Mouse (Mus musculus): Measurements from ENCODE around the gene Sh3gl3.

Sh3gl3 gene

GRCm38 (mm10) chr7:82287242-82287641 is 113.6 kb downstream of the Sh3gl3 start:
- no peak for DNase-seq (ENCODE audit: extremely low spot score)

DNA sequence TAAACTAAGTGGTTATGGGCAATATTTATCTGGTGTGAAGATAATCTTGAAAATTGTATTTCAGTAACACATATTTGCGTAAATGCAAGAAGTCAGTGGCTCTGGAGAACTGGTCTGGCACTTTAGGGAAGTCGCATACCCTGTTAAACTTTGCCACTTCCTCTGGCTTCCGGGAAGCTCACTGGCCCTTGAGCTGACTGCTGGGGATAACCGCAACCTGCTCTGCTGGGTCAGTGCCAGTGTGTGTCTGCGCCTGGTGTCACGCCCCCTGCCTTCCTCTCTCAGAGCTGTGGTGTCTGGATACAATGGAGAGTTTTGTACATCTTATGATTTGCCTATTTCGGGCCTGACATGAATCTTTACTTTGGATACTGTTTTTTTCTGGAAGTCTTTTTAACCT is 119.8 kb downstream of the Sh3gl3 start:
- no peak for DNase-seq (ENCODE audit: extremely low spot score)

GRCm38 (mm10) chr7:82294083-82294482 is 120.4 kb downstream of the Sh3gl3 start:
- no peak for DNase-seq (ENCODE audit: extremely low spot score)

GRCm38 (mm10) chr7:82294611-82295010 is 121.0 kb downstream of the Sh3gl3 start:
- DNase-seq (ENCODE audit: extremely low spot score): no peak

DNA sequence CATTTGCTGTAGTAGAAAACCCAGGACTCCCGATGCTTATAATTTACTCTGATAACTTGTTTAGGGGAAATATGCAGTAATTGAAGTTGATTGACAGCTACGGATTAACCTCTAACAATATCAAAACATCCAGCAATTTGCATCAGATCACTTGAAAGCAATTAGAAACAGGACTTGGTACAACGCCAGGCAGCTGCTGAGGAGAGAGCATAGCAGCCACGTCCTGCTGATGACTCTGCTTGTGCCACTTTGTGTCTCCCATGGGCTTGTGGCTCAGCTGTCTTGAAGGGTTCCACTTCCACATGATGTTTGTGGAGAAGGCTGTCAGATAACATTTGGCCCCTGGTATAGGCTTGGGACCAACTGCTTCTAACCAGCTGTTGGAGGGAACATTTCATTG is 134.8 kb downstream of the Sh3gl3 start:
- no peak for DNase-seq (ENCODE audit: extremely low spot score)

DNA sequence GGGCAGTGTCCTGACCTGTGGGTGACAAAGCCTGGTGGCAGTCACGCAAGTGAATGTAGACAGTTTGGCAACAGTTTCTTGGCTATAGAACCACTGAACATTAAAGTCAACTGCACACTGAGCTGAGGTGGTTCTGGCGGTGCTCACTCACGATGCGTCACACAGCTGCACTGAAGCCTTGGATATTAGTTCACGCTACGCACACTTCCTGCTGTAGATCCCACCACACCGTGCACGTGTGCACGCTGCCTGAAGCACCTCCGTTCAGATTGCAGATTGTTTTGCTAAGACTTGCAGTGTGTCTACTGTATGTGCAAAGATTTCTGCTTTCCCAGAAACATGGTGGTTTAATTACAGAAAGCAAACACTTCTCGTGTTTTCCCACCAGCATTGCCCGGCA is 144.9 kb downstream of the Sh3gl3 start:
- no peak for DNase-seq (ENCODE audit: extremely low spot score)

DNA sequence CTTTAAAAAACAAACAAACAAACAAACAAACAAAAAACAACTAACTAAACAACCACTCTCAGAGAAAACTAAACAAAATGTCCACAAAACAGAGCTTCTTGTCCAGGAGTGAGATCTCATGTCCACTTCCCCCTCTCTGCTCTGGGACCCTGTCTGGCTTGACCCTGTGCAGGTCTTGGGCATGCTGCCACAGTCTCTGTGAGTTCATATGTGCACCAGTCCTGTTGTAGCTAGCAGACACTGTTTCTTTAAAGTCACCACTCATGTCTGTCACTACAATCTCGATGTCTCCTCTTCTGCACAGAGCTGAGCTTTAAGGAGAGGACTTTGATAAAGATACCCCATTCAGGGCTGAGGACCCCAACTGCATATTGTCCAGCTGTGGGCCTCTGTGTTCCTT is 153.0 kb downstream of the Sh3gl3 start:
- DNase-seq (ENCODE audit: extremely low spot score): no peak

- DNase-seq (ENCODE audit: extremely low spot score): no peak
Observed at GRCm38 (mm10) chr7:82327201-82327600, 153.6 kb downstream of the Sh3gl3 start.

GRCm38 (mm10) chr7:82327881-82328280 is 154.2 kb downstream of the Sh3gl3 start:
- no peak for DNase-seq (ENCODE audit: extremely low spot score)

GRCm38 (mm10) chr7:82329831-82330230 is 156.2 kb downstream of the Sh3gl3 start:
- DNase-seq (ENCODE audit: extremely low spot score): no peak

GRCm38 (mm10) chr7:82330860-82331259 is 157.2 kb downstream of the Sh3gl3 start:
- no peak for DNase-seq (ENCODE audit: extremely low spot score)

GRCm38 (mm10) chr7:82334000-82334399 is 160.4 kb downstream of the Sh3gl3 start:
- DNase-seq (ENCODE audit: extremely low spot score): no peak

- DNase-seq (ENCODE audit: extremely low spot score): peak; percentile 49
Observed at GRCm38 (mm10) chr7:82335211-82336121, 161.8 kb downstream of the Sh3gl3 start, which contains the start of gene Adamtsl3. Adamtsl3 (plus strand) TSS chr7:82335694.

- DNase-seq (ENCODE audit: extremely low spot score): no peak
Observed at GRCm38 (mm10) chr7:82336132-82336531, 162.5 kb downstream of the Sh3gl3 start.

DNA sequence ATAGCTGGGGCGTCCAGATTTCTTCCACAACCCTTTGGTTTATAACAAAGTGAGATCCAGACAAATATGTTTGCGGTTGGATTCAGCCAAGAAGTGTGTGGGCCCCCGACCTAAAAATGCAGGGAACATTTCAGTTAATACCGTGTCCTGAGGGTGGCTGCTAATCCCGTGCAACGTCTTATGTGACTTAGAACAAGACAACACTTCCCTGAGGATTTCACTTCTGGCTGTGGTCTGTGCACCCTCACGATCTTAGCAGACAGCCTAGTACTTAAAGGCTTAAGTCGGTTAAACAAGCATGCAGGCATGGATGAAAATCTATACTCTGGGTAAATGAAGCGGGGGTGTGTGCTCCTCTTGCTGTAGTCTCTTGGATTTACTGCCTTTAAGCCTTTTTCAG is 164.5 kb downstream of the Sh3gl3 start:
- DNase-seq (ENCODE audit: extremely low spot score): no peak

- DNase-seq (ENCODE audit: extremely low spot score): no peak
Observed at GRCm38 (mm10) chr7:82338532-82338931, 164.9 kb downstream of the Sh3gl3 start.

DNA sequence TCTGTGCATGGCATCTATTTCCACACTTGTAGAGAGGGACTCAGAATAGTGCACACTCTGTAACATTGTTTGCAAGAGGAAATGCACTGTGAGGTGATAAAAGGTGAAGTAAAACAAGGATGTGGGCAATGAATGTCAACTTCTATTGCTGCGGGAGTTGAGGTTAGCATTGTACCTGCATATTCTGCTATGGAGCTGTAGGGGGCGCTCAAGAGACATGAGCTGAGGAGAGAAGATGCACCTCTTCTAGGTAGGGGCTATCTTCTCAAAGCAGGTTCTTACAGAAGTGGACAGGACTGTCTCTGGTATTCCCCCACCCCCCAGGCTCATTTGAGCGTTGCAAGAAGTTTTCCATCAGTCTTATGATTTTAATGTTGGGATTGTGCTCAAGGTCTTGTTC is 165.6 kb downstream of the Sh3gl3 start:
- no peak for DNase-seq (ENCODE audit: extremely low spot score)

DNA sequence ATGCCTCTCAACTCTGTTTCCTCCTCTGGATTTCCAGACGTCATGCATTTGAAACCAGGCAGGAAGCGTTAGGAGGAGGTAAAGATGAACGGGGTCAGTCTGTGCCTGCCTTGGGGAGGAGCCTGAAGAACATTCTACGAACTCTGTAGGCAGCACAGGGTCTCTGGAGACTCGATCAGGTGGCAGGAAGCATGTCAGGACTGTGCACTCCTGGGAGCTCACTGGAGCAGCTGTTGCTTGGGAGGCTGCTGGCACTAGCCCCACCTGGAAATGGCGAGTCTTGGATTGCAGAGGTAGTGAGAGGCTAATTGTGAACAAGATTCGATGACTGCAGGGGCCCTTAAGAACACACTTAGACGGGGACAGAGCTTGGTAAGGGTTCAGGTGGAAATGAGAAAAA is 167.8 kb downstream of the Sh3gl3 start:
- DNase-seq (ENCODE audit: extremely low spot score): no peak

DNA sequence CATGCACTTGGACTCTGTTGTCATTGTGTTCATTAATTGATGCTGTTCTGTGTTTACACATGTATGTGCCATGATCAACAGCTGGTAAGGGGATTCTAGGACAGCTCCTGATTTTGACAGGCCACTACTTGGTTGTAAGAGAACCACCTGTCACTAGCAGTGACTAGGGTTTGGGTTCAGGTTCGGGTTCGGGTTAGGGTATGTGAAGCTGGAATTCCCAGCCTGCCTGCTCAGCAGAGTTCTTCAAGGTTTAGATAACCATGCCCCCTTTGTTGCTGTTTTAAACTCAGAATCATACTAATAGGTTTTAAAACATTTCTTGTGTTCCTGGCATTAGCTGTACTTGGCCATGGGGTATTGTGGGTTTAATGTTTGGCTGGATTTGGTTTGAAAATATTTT is 173.1 kb downstream of the Sh3gl3 start:
- DNase-seq (ENCODE audit: extremely low spot score): no peak

DNA sequence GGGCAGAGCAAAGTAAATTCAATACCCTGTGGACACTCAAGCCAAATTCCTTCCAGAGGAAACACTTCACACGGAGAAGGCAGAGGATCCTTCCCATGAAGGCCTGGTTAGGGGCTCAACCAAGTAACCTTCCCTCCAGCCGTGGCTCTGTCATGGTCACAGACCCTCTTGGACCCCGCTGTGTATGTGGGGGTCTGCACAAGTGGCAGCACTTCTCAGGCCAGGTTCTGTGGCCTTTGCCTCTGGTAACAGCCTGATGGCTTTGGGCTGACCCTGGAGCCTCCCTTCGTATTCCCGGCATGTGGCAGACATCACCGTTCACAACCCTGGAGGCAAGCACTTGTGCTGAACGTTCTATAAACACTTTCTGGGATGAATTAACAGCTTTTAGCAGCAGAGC is 176.2 kb downstream of the Sh3gl3 start:
- DNase-seq (ENCODE audit: extremely low spot score): no peak

DNA sequence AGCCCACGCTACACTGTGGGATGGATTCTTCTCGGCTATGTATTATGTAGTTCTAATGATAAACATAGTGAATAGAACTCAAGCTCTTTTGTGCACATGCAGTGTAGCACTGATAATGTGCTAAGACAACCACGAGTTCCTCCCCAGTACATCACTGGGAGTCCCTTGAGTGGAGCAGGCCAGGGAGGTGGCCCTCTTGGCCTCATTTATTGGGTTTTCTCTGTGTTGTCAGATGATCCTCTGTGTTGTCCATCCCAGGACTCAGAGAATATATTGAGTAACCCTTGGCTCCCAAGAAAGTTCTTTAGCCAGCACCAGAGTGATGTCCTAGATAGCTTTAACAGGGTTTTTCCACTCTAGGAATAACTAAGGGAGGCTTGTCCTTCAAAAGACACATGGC is 176.8 kb downstream of the Sh3gl3 start:
- DNase-seq (ENCODE audit: extremely low spot score): no peak

Data from embryo, embryonic 9.5 days (tissue).